Mouse (Mus musculus): ENCODE measurements around the gene En2. TPM values are rescaled to one million over a fixed set of nuclear protein-coding genes. Genes with fewer than 3 reads are reported as not detected.

En2 gene
- polyA plus RNA-seq, 1 experiment from 2014 or later = not detected

DNA sequence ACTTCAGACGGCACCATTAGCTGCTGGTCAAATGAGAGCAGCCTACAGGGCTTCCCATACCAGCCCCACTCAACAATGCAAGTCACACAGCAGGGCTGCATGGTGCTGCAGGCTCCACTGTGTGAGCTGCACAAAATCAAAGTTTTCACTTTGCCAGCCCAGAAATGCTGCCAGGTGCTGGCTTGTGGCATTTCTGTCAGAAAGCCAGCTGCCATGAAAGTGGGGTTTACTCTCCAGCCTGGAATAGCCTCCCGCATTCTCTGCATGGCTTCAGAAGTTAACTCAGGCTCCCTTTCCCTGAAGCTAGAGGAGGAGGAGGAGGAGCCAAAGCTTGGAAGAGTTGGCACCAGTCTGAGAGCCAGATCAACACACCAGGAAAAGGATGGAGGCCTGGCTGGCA, 29.1 kb upstream of the En2 start:
- H3K36me3 ChIP-seq = no peaks in the 10 kb centered on the region
- no peak overlapping the region for H3K4me2 ChIP-seq
- no peak overlapping the region for H3K9ac ChIP-seq (replicated peaks)
- WGBS = 29% methylated on average over 2 of the region's 2 CpGs
- H3K27ac ChIP-seq (replicated peaks) = no peak overlapping the region
- no peak overlapping the region for H3K4me3 ChIP-seq (replicated peaks)
- no peaks in the 10 kb centered on the region for H3K9me3 ChIP-seq (replicated peaks)
- H3K4me1 ChIP-seq = no peaks in the 10 kb centered on the region
- no peak; the same call in 1 of the 2 replicates for ATAC-seq (ENCODE audit: low FRiP score)
- H3K27me3 ChIP-seq (replicated peaks) = no peaks in the 10 kb centered on the region

DNA sequence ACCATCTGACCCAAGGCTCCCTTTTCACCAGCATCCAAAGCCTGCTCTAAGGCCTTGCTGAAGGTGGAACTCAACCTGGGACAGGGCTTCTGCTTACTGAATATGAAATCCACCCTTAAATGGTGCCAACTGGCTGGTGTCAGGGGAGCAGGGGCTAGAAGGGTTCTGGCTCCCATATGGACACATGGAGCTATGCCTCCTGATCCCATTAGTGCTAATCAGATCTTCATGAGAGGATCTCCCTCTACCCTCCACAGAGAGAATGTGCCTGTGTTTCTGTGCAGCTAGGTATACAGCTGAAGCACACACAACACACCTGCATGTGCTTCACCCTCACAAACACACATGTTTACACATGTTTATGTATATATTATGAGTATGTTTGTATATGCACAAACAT, 20.9 kb upstream of the En2 start:
- H3K27ac ChIP-seq (replicated peaks) = no peak overlapping the region
- H3K9ac ChIP-seq (replicated peaks) = no peak overlapping the region
- H3K9me3 ChIP-seq (replicated peaks) = no peaks in the 10 kb centered on the region
- ATAC-seq (ENCODE audit: low FRiP score) = no peak
- H3K4me2 ChIP-seq = no peak overlapping the region
- H3K4me1 ChIP-seq = no peaks in the 10 kb centered on the region
- no peaks in the 10 kb centered on the region for H3K36me3 ChIP-seq
- H3K27me3 ChIP-seq (replicated peaks) = 0 out of 2 replicates have a peak, but pooled peaks cover 2% of the 10 kb centered on the region
- H3K4me3 ChIP-seq (replicated peaks) = no peak overlapping the region

GRCm38 (mm10) chr5:28146018-28146417, 19.5 kb upstream of the En2 start:
- Histone ChIP-seq H3K4me1 (no peaks in the 10 kb centered on the region), H3K27ac (replicated peaks) (no peak overlapping the region), H3K4me3 (replicated peaks) (no peak overlapping the region), H3K4me2 (no peak overlapping the region), H3K36me3 (no peaks in the 10 kb centered on the region), H3K9me3 (replicated peaks) (no peaks in the 10 kb centered on the region), H3K9ac (replicated peaks) (no peak overlapping the region), H3K27me3 (replicated peaks) (peaks cover 7% of the 10 kb centered on the region; the same call in 1 of the 2 replicates)
- ATAC-seq (ENCODE audit: low FRiP score) = no peak
- 82% methylated on average over 8 of the region's 8 CpGs for WGBS

GRCm38 (mm10) chr5:28148473-28148872, 17.0 kb upstream of the En2 start:
- Histone ChIP-seq H3K9ac (replicated peaks) (no peak overlapping the region), H3K27me3 (replicated peaks) (peaks cover 20% of the 10 kb centered on the region), H3K36me3 (no peaks in the 10 kb centered on the region), H3K4me3 (replicated peaks) (no peak overlapping the region), H3K4me1 (no peaks in the 10 kb centered on the region), H3K4me2 (no peak overlapping the region), H3K9me3 (replicated peaks) (no peaks in the 10 kb centered on the region), H3K27ac (replicated peaks) (no peak overlapping the region)
- 21% methylated on average over 3 of the region's 3 CpGs for WGBS
- no peak for ATAC-seq (ENCODE audit: low FRiP score)

GRCm38 (mm10) chr5:28149436-28149835, 16.1 kb upstream of the En2 start:
- H3K27me3 ChIP-seq (replicated peaks) = peaks cover 30% of the 10 kb centered on the region
- 65% methylated on average over 3 of the region's 3 CpGs for WGBS
- no peak overlapping the region for H3K27ac ChIP-seq (replicated peaks)
- no peaks in the 10 kb centered on the region for H3K4me1 ChIP-seq
- no peak overlapping the region for H3K4me3 ChIP-seq (replicated peaks)
- no peak overlapping the region for H3K4me2 ChIP-seq
- ATAC-seq (ENCODE audit: low FRiP score) = no peak
- H3K9me3 ChIP-seq (replicated peaks) = no peaks in the 10 kb centered on the region
- no peaks in the 10 kb centered on the region for H3K36me3 ChIP-seq
- H3K9ac ChIP-seq (replicated peaks) = no peak overlapping the region

DNA sequence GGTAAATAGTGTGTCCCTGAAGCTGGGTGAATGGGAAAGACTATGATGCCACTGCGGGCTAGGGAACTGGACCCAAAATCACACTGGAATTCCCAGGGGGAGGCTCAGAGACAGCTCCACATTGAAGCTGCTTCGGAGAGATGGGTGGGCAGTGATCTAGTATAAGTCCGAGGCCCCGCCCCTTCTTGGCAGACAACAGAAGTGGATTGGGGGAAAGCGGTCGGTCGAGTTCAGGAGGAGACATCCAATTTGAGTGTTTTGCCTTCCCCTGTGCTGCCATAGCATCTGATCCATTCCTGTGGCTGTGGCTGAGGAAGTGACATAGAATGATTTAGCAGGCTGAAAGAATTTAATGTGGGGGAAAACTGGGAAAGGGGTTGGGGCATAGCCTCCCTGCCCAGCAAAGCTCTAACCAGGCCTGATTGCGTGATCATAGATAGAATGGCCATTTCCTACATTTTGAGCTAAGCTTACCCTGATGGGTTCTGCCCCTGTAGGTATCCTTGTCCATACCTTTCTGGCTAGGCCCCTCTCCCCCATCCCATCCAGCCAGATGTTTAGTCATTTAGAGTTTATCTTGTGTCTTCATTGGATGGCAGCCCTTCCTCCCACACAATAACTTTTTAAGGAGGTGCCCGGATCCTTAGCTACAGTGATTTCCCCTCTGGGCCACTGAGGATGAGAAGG, 8.3 kb upstream of the En2 start:
- no peak overlapping the region for H3K4me2 ChIP-seq
- no peak overlapping the region for H3K4me3 ChIP-seq (replicated peaks)
- peaks cover 95% of the 10 kb centered on the region for H3K27me3 ChIP-seq (replicated peaks)
- no peak for ATAC-seq (ENCODE audit: low FRiP score)
- H3K27ac ChIP-seq (replicated peaks) = no peak overlapping the region
- no peaks in the 10 kb centered on the region for H3K36me3 ChIP-seq
- peaks cover 12% of the 10 kb centered on the region for H3K4me1 ChIP-seq
- no peak overlapping the region for H3K9ac ChIP-seq (replicated peaks)
- 4% methylated on average over 9 of the region's 9 CpGs for WGBS
- H3K9me3 ChIP-seq (replicated peaks) = no peaks in the 10 kb centered on the region

- Histone ChIP-seq H3K4me1 (peaks cover 12% of the 10 kb centered on the region), H3K27ac (replicated peaks) (no peak overlapping the region), H3K9me3 (replicated peaks) (no peaks in the 10 kb centered on the region), H3K9ac (replicated peaks) (no peak overlapping the region), H3K4me3 (replicated peaks) (no peak overlapping the region), H3K36me3 (no peaks in the 10 kb centered on the region), H3K4me2 (0 out of 2 replicates have a peak overlapping the region, but pooled peaks have one; percentile 15), H3K27me3 (replicated peaks) (peaks cover 94% of the 10 kb centered on the region)
- WGBS = 3% methylated on average over 17 of the region's 17 CpGs
- no peak for ATAC-seq (ENCODE audit: low FRiP score)
Observed at GRCm38 (mm10) chr5:28157781-28158180, 7.7 kb upstream of the En2 start.

- WGBS = under 1% methylated on average over 31 of the region's 31 CpGs
- no peak overlapping the region for H3K9ac ChIP-seq (replicated peaks)
- H3K27ac ChIP-seq (replicated peaks) = no peak overlapping the region
- peaks cover 94% of the 10 kb centered on the region for H3K27me3 ChIP-seq (replicated peaks)
- H3K4me2 ChIP-seq = peak overlapping the region; percentile 15; the same call in 1 of the 2 replicates
- H3K4me1 ChIP-seq = peaks cover 12% of the 10 kb centered on the region
- no peaks in the 10 kb centered on the region for H3K36me3 ChIP-seq
- ATAC-seq (ENCODE audit: low FRiP score) = no peak
- no peaks in the 10 kb centered on the region for H3K9me3 ChIP-seq (replicated peaks)
- H3K4me3 ChIP-seq (replicated peaks) = no peak overlapping the region
Observed at GRCm38 (mm10) chr5:28158308-28159071, 7.0 kb upstream of the En2 start.

- no peaks in the 10 kb centered on the region for H3K36me3 ChIP-seq
- no peak overlapping the region for H3K9ac ChIP-seq (replicated peaks)
- H3K27me3 ChIP-seq (replicated peaks) = peaks cover 94% of the 10 kb centered on the region
- no peak overlapping the region for H3K4me2 ChIP-seq
- H3K4me3 ChIP-seq (replicated peaks) = no peak overlapping the region
- WGBS = 2% methylated on average over 15 of the region's 15 CpGs
- H3K4me1 ChIP-seq = peaks cover 12% of the 10 kb centered on the region
- ATAC-seq (ENCODE audit: low FRiP score) = no peak
- H3K9me3 ChIP-seq (replicated peaks) = no peaks in the 10 kb centered on the region
- no peak overlapping the region for H3K27ac ChIP-seq (replicated peaks)
Observed at GRCm38 (mm10) chr5:28159072-28159458, 6.4 kb upstream of the En2 start.

- ATAC-seq (ENCODE audit: low FRiP score) = no peak
- no peak overlapping the region for H3K27ac ChIP-seq (replicated peaks)
- H3K4me2 ChIP-seq = no peak overlapping the region
- no peak overlapping the region for H3K9ac ChIP-seq (replicated peaks)
- 2% methylated on average over 8 of the region's 8 CpGs for WGBS
- H3K4me1 ChIP-seq = peaks cover 12% of the 10 kb centered on the region
- no peaks in the 10 kb centered on the region for H3K36me3 ChIP-seq
- H3K9me3 ChIP-seq (replicated peaks) = no peaks in the 10 kb centered on the region
- peaks cover 97% of the 10 kb centered on the region for H3K27me3 ChIP-seq (replicated peaks)
- H3K4me3 ChIP-seq (replicated peaks) = no peak overlapping the region
Observed at GRCm38 (mm10) chr5:28159891-28160470, 5.5 kb upstream of the En2 start.

DNA sequence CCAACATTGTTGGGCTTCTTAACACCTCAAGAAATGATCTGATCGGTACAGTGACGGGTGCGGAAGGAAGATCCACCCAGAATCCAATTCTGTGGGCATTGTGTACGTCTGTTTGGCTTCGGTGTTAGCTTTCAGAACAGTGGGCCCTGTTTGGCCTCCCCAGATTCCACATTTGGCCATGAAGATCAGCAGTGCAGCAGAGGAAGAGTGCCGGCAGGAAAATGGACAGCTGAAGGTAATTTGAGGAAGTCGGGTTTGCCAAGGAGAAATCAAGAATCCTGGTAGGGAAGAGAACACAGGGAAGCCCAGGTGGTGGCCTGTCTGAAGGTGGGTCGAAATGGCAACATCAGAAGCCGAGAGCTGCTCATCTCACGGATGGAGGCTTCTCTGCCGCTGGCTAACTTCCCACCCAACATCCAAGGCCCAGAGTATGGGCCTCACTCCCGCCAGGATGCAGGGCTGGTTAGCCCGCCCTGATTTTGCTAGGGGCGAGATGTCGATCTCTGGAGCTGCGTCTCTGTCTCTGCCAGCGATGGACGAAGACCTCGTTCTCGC, 4.0 kb upstream of the En2 start:
- no peak overlapping the region for H3K27ac ChIP-seq (replicated peaks)
- no peaks in the 10 kb centered on the region for H3K36me3 ChIP-seq
- H3K4me3 ChIP-seq (replicated peaks) = no peak overlapping the region
- H3K9ac ChIP-seq (replicated peaks) = no peak overlapping the region
- ATAC-seq (ENCODE audit: low FRiP score) = no peak
- no peaks in the 10 kb centered on the region for H3K9me3 ChIP-seq (replicated peaks)
- no peak overlapping the region for H3K4me2 ChIP-seq
- 2% methylated on average over 20 of the region's 20 CpGs for WGBS
- H3K4me1 ChIP-seq = peaks cover 27% of the 10 kb centered on the region
- H3K27me3 ChIP-seq (replicated peaks) = peaks cover 97% of the 10 kb centered on the region

Measured in neural tube, embryonic 15.5 days (tissue).